Comparison of ENCODE assay signal across 16 mouse cellular contexts in genomic region chr5:8838661-8839438, GRCm38 (mm10). TPM values are rescaled to one million over a fixed set of nuclear protein-coding genes. Genes with fewer than 3 reads are reported as not detected.
DNase-seq lines count a peak whose midpoint lies in the region; ATAC-seq and TF ChIP-seq lines count a peak whose summit lies in the region.
"Had no signal": no experiment of that assay in that cellular context is flagged by ENCODE, and none has a peak within 500 bp of the region (broad histone marks: within the 10 kb centered on the region; RNA-seq: fewer than 3 reads in every experiment).

No protein-coding gene starts in this region.

- TF ChIP-seq CTCF in cerebellum, adult 2 months (IDR thresholded peaks at IDR 0.05; ENCODE audit: borderline replicate concordance, insufficient read depth, low read depth, low read length) = no peak
- TF ChIP-seq CTCF in lung, postnatal 0 days (IDR thresholded peaks at IDR 0.05) = no peak
- TF ChIP-seq CTCF in gastrocnemius, adult 2 months (IDR thresholded peaks at IDR 0.05) = no peak

- H3K4me3 ChIP-seq in cerebellum, adult 2 months (replicated peaks; ENCODE audit: insufficient read depth, low read depth, low read length) = no peak overlapping the region
- no peak overlapping the region for H3K4me3 ChIP-seq in lung, embryonic 16.5 days (ENCODE audit: low read length)
- no peak overlapping the region for H3K4me3 ChIP-seq in lung, postnatal 0 days (ENCODE audit: low read depth, low read length)
- no peak overlapping the region for H3K4me3 ChIP-seq in heart, embryonic 11.5 days (ENCODE audit: low read depth, low read length)
- no peak overlapping the region for H3K4me3 ChIP-seq in gastrocnemius, adult 2 months
- H3K4me3 ChIP-seq: embryonic facial prominence, embryonic 13.5 days had no signal

- H3K27me3 ChIP-seq in cerebellum, adult 2 months (ENCODE audit: control insufficient read depth, insufficient read depth, low read length) = no peaks in the 10 kb centered on the region
- H3K27me3 ChIP-seq in lung, embryonic 16.5 days (ENCODE audit: control insufficient read depth, insufficient read depth, low read depth, low read length) = no peaks in the 10 kb centered on the region
- H3K27me3 ChIP-seq in lung, postnatal 0 days (replicated peaks; ENCODE audit: insufficient read depth, low read length) = no peaks in the 10 kb centered on the region
- no peaks in the 10 kb centered on the region for H3K27me3 ChIP-seq in heart, embryonic 11.5 days (ENCODE audit: control insufficient read depth, insufficient read depth, low read length)
- H3K27me3 ChIP-seq: embryonic facial prominence, embryonic 13.5 days had no signal

- no peak overlapping the region for H3K9ac ChIP-seq in lung, embryonic 16.5 days (ENCODE audit: low read length)
- H3K9ac ChIP-seq in lung, postnatal 0 days (replicated peaks; ENCODE audit: low read depth) = no peak overlapping the region
- H3K9ac ChIP-seq in heart, embryonic 11.5 days (ENCODE audit: low read depth, low read length) = no peak overlapping the region
- H3K9ac ChIP-seq: embryonic facial prominence, embryonic 13.5 days; liver, embryonic 14.5 days had no signal

- ATAC-seq in lung, embryonic 16.5 days (ENCODE audit: low read depth) = peak; percentile 10; the same call in 1 of the 2 replicates
- ATAC-seq in lung, postnatal 0 days = no peak
- ATAC-seq in inflammation-experienced regulatory T-cells, adult 6 months = peak; percentile 45
- no peak for ATAC-seq in heart, embryonic 11.5 days (replicated peaks; ENCODE audit: insufficient number of reproducible peaks, low FRiP score, low TSS enrichment)

- 57% methylated on average over 8 of the region's 8 CpGs for WGBS in cerebellum, adult 2 months
- WGBS in lung, embryonic 16.5 days = 46% methylated on average over 8 of the region's 8 CpGs
- WGBS in lung, postnatal 0 days = 49% methylated on average over 8 of the region's 8 CpGs
- WGBS in heart, embryonic 11.5 days (ENCODE audit: insufficient replicate concordance) = 68% methylated on average over 8 of the region's 8 CpGs

- no peak for TF ChIP-seq POLR2A in cerebellum, adult 2 months (IDR thresholded peaks at IDR 0.05; ENCODE audit: borderline replicate concordance, insufficient read depth, low read length)

- H3K9me3 ChIP-seq in lung, embryonic 16.5 days (ENCODE audit: control insufficient read depth, low read length) = no peaks in the 10 kb centered on the region
- H3K9me3 ChIP-seq in lung, postnatal 0 days (ENCODE audit: low read length) = no peaks in the 10 kb centered on the region
- no peaks in the 10 kb centered on the region for H3K9me3 ChIP-seq in heart, embryonic 11.5 days (replicated peaks; ENCODE audit: control insufficient read depth, low read length)
- H3K9me3 ChIP-seq: embryonic facial prominence, embryonic 13.5 days; G1E had no signal

- no peak overlapping the region for H3K27ac ChIP-seq in cerebellum, adult 2 months (ENCODE audit: insufficient read depth, low read length)
- H3K27ac ChIP-seq in lung, embryonic 16.5 days (ENCODE audit: low read length) = no peak overlapping the region
- no peak overlapping the region for H3K27ac ChIP-seq in lung, postnatal 0 days (ENCODE audit: low read length)
- no peak overlapping the region for H3K27ac ChIP-seq in heart, embryonic 11.5 days (ENCODE audit: low read depth, low read length)
- H3K27ac ChIP-seq in gastrocnemius, adult 2 months = no peak overlapping the region
- H3K27ac ChIP-seq: embryonic facial prominence, embryonic 13.5 days; liver, embryonic 14.5 days had no signal

- intact Hi-C loops in gastrocnemius, adult 2 months (cut with DNase I) = no loop called here

- H3K4me1 ChIP-seq in cerebellum, adult 2 months (ENCODE audit: control insufficient read depth, insufficient read depth, low read length) = no peaks in the 10 kb centered on the region
- peaks cover 4% of the 10 kb centered on the region; the same call in 1 of the 2 replicates for H3K4me1 ChIP-seq in lung, embryonic 16.5 days (replicated peaks; ENCODE audit: control insufficient read depth, insufficient read depth, low read length)
- H3K4me1 ChIP-seq in lung, postnatal 0 days (ENCODE audit: insufficient read depth, low read depth, low read length) = no peaks in the 10 kb centered on the region
- no peaks in the 10 kb centered on the region for H3K4me1 ChIP-seq in heart, embryonic 11.5 days (ENCODE audit: control insufficient read depth, insufficient read depth, low read length)

- peak; percentile 26 to 42 for DNase-seq in cerebellum, postnatal 14 days
- DNase-seq in cerebellum, adult 2 months = no peak
- DNase-seq in lung, postnatal 0 days (ENCODE audit: low spot score) = no peak
- peak; percentile 11 for DNase-seq in Muller cell, postnatal 12 days (ENCODE audit: inconsistent ontology term)
- no peak for DNase-seq in gastrocnemius, adult 2 months
- DNase-seq: cerebellum, adult 9-10 months; heart, adult 18-20 months; heart, postnatal 14 days; kidney, adult 18-20 months; right cerebral cortex, postnatal 14 days had no signal

- no peak overlapping the region for H3K4me2 ChIP-seq in lung, embryonic 16.5 days (ENCODE audit: low read depth, low read length)
- H3K4me2 ChIP-seq in lung, postnatal 0 days (replicated peaks; ENCODE audit: low read depth, low read length) = no peak overlapping the region
- no peak overlapping the region for H3K4me2 ChIP-seq in heart, embryonic 11.5 days
- H3K4me2 ChIP-seq: embryonic facial prominence, embryonic 13.5 days had no signal

- no peak for TF ChIP-seq EP300 in lung, postnatal 0 days (IDR thresholded peaks at IDR 0.05)

- no peaks in the 10 kb centered on the region for H3K36me3 ChIP-seq in lung, embryonic 16.5 days (ENCODE audit: control insufficient read depth, insufficient read depth, low read length)
- no peaks in the 10 kb centered on the region for H3K36me3 ChIP-seq in lung, postnatal 0 days (ENCODE audit: insufficient read depth, low read length)
- H3K36me3 ChIP-seq in heart, embryonic 11.5 days (ENCODE audit: control insufficient read depth, insufficient read depth, low read length) = no peaks in the 10 kb centered on the region
- H3K36me3 ChIP-seq: embryonic facial prominence, embryonic 13.5 days; G1E had no signal

RNA-seq across cellular contexts. Expression of gene Abcb1b, which starts 40.9 kb away (rescaled TPM):
- polyA plus RNA-seq in cerebellum, adult 2 months (2012; rRNA removed) = 1.5 TPM in 2 replicates
- 1.5 and 1.8 TPM in 2 replicates for polyA plus RNA-seq in lung, embryonic 16.5 days (2015; fragmentation: Nextera tagmentation; extraction: Ambion mirVana)
- polyA plus RNA-seq in lung, postnatal 0 days (2015; fragmentation: Nextera tagmentation; extraction: Ambion mirVana) = 1.4 and 1.8 TPM in 2 replicates
- polyA plus RNA-seq in inflammation-experienced regulatory T-cells, adult 6 months (2017; shearing (Covaris generic)) = 10 to 100 TPM; 11.1 to 15.5 (median 13.6) TPM
- polyA plus RNA-seq in heart, embryonic 11.5 days (2014; fragmentation: Nextera tagmentation; extraction: Ambion mirVana) = 1.5 and 1.6 TPM in 2 replicates
- total RNA-seq in gastrocnemius, adult 2 months (2021) = 1 to 10 TPM; 7.0 to 7.2 TPM
- polyA plus RNA-seq: G1E had no signal

RNA-seq across cellular contexts. Expression of gene Abcb4, which starts 54.7 kb away (rescaled TPM):
- 1.3 and 1.6 TPM in 2 replicates for polyA plus RNA-seq in cerebellum, adult 2 months (2012; rRNA removed)
- polyA plus RNA-seq in lung, embryonic 16.5 days (2015; fragmentation: Nextera tagmentation; extraction: Ambion mirVana) = 0.13 and 0.35 TPM in 2 replicates
- 0.12 and 0.47 TPM in 2 replicates for polyA plus RNA-seq in lung, postnatal 0 days (2015; fragmentation: Nextera tagmentation; extraction: Ambion mirVana)
- 1 to 10 TPM in 1 of 3 experiments, under 1 TPM in 1, not detected in 1; 0.77 to 1.0 TPM for polyA plus RNA-seq in inflammation-experienced regulatory T-cells, adult 6 months (2017; shearing (Covaris generic))
- polyA plus RNA-seq in heart, embryonic 11.5 days (2014; fragmentation: Nextera tagmentation; extraction: Ambion mirVana) = 0.54 and 1.2 TPM in 2 replicates
- total RNA-seq in gastrocnemius, adult 2 months (2021) = 10 to 100 TPM; 93.8 to 94.7 TPM
- polyA plus RNA-seq: G1E had no signal

Comparison
In these comparisons a context has a peak if more than half of its experiments do, and no peak if none do; other contexts are left out.
1. DNase-seq: peak in cerebellum, postnatal 14 days (2 of 2) and Muller cell, postnatal 12 days (single experiment); none in cerebellum, adult 2 months (0 of 2), lung, postnatal 0 days (single experiment) and gastrocnemius, adult 2 months (single experiment).
2. ATAC-seq: peak in lung, embryonic 16.5 days (single experiment) and inflammation-experienced regulatory T-cells, adult 6 months (single experiment); none in lung, postnatal 0 days (single experiment) and heart, embryonic 11.5 days (single experiment).